Mouse (Mus musculus) gastrocnemius, adult 2 months (tissue): ENCODE measurements at regions not wholly inside any gene's neighbourhood (a gene's known extent, or its start where the extent isn't known, plus 50 kb on each side); places are given as distances from the start of the nearest gene placed in this dataset.
A peak's percentile ranks its signal among the peaks of the same experiment; 100 is the strongest.

Source experiments
- DNase-seq: peaks from one replicate; pipeline ENCODE4 v3.0.0; 2022
- H3K27ac ChIP-seq: fragments of 200-600 bp; 2 replicates; pipeline ENCODE4 v1.8.1; 2022; ENCODE audit warnings: mild to moderate bottlenecking
- H3K4me3 ChIP-seq: fragments of 200-600 bp; 2 replicates; pipeline ENCODE4 v1.8.1; 2022; ENCODE audit warnings: mild to moderate bottlenecking, moderate library complexity
- CTCF ChIP-seq: fragments of 200-600 bp; IDR thresholded peaks from 2 replicates; pipeline ENCODE4 v1.8.1; 2022; ENCODE audit warnings: antibody characterized with exemption, mild to moderate bottlenecking, moderate library complexity
- intact Hi-C: fragments of 180-260 bp; cut with DNase I; formaldehyde crosslinking; loops from one replicate; pipeline ENCODE4 v1.15.1; 2025

DNA sequence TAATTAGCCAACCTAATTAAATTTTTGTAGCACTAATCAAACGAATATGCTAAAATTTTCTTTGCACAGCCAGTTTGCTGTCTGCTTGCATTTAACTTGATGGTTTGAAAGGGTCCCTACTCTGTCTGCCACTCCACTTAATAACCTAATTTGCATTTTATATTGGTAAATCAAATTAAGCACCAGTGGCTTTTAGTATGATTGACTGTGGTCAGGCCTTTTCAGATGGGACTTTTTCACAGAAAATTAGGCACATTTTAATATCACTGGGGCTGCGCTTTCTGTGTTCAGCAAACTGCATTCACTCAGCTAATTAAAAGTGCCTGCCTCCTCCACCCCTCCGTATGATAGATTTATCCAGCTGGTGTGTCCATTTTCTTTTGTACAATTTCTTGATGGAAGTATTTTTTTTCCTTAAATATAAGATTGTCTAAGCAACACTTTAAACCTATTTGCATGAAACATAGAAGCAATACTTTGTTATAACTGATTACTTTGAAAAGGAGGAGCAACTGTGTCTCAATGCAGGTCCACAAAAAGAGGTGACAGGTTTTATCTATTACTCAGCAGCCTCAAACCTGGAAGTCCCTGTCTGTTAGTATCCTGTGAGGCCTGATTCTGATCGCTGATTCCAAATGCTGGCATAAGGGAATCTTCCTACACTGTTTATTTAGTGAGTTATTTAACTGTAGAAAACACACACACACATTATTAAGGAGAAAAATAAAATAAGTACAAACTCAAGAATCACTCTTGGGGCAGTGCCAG, 221.8 kb downstream of the Isl1 start:
- no peak for DNase-seq
- no peak for TF ChIP-seq CTCF
- Histone ChIP-seq H3K27ac (no peak overlapping the region), H3K4me3 (no peak overlapping the region)
- intact Hi-C loops, result no loop called here

DNA sequence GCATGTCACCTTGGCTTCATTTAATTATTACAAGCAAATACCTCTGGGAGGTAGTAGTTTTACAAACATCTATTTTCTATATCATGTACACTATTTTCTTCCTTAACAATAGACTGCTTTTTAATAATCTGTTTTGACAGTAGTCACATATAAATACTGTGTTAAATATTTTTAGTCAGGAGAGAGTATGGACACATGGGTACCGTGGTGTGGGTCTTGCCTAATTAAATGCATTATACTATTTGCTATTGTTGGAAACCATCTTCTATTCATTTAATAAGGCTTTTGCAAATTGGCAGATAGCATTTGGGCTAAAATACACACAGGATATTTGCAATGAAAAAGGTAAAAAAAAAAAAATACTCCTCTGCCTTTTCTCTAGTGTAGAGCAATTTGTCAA, 222.3 kb downstream of the Isl1 start:
- no peak for TF ChIP-seq CTCF
- Histone ChIP-seq H3K27ac (no peak overlapping the region), H3K4me3 (no peak overlapping the region)
- intact Hi-C loops, result no loop called here
- DNase-seq, result no peak

DNA sequence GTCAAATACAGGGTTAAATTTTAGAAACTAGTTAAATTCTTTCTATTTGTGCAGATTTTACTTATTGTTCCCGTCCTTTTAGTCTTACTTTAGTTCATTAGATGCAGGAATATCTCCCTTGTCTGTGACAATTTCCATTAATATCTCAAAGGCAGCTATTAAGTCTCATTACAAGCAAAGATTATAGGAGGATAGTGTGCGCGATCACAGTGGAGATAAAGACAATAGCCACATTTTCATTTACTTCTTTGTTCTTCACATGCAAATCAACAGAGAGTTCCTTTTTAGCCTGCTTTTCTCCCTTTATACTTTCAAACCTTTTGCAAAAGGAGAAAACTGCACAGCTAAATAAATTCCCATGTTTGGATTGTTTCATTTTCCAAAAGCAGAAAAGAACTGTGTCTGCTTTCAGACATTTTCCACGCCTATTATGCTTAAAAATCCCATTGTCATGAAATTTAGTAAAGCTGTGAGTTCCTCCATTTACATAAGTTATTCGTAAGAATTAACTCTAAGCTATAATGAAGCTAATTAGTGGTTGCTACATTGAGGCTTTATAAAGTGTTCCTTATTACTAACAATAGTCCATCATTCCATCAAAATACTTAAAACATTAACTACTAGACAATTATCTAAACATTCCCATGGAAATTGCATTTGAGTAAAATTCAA, 252.4 kb downstream of the Isl1 start:
- TF ChIP-seq CTCF, result no peak

DNA sequence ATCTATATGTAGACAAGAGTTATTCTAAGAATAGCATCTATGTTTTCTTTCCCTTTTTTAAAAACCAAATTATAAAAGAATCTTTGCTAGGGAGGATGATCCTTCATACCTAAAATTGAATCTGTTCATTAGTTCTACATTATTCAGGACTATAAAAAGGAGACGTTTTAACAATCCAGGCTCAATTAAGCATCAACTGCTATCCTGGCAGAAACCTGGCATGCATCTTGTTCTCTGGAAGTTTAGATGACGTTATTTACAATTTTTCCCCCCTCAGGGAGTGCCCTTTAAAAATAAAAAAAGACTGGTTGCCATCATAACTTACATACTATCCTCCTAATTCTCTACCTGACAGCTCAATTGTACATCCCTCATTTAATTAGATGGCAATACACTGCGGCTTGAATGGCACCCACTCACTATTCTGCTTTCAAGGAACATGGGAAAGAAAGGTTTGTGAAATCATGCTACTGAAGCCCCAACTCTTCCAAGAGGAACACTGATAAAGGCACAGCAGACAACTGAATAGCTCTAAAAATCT, 253.3 kb downstream of the Isl1 start:
- intact Hi-C loops, result no loop called here
- Histone ChIP-seq H3K27ac (no peak overlapping the region), H3K4me3 (no peak overlapping the region)
- no peak for DNase-seq
- no peak for TF ChIP-seq CTCF

More for the DNA sequence above, 252.4 kb downstream of the Isl1 start:
- Histone ChIP-seq H3K4me3 (no peak overlapping the region), H3K27ac (no peak overlapping the region)
- no peak for DNase-seq
- intact Hi-C loops, result no loop called here

DNA sequence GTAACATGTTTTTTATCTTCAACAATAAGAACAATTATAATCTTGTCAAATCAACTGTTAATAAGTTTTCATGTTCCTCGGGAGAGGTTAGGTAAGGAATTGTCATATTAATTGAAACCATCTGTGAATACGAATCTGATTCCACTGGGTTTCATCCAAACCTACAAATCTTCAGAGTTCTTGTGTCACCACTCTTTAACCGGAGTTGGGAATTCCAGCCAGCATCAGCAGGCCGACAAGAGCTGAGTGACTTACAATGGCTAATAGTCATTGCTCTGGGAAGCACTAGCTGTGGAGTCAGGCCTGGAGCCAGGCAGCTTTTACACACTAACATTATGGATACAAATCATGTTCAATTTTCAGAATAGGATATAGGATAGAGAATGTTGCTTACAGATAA, 273.3 kb downstream of the Isl1 start:
- no peak for TF ChIP-seq CTCF
- intact Hi-C loops, result no loop called here

DNA sequence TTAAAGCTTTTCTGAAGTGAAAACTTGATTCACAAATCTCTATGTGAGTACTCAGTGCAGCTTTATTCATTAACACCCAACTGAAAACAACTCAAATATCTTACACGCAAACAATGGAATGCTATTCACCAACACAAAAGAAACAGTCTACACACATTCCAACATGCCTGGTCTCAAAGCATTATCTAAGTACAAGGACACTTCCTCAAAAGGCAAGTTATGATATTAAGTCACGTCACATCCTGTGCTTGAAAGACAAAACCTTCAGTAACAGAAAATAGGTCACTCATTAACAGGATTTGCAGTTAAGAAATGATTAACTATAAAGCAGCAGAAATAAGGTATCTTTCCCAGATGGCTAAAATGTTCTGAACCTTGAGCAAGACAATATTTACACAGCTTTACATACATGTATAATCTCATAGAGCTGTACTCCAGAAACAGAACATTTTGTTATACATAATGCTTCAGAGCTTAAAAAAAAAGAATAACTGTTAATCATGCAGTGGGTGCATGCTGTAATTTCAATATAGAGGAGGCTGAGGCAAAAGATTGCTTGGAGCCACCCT, 279.3 kb downstream of the Isl1 start:
- Histone ChIP-seq H3K4me3 (no peak overlapping the region), H3K27ac (no peak overlapping the region)
- no peak for DNase-seq
- TF ChIP-seq CTCF, result no peak
- intact Hi-C loops, result no loop called here

More for the DNA sequence above, 273.3 kb downstream of the Isl1 start:
- Histone ChIP-seq H3K4me3 (no peak overlapping the region), H3K27ac (no peak overlapping the region)
- no peak for DNase-seq

DNA sequence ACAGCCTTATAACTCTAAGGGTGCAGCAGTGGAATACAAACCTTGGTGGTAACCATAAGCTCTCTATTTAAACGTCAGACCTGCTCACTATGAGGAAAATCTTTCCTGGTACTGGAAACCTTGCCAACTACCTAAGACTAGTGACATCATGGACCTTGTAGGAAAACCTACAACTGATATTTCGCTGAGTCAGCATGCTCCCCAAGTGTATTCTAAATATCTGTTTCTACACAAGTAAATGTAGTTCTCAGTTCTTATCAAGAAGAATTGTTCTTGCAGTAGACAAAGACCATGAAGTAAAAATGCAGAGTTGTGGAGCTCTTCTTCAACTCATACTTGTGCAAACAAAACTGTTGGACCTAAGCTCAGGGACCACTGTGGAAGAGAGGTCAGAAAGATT, 280.9 kb downstream of the Isl1 start:
- no peak for TF ChIP-seq CTCF

DNA sequence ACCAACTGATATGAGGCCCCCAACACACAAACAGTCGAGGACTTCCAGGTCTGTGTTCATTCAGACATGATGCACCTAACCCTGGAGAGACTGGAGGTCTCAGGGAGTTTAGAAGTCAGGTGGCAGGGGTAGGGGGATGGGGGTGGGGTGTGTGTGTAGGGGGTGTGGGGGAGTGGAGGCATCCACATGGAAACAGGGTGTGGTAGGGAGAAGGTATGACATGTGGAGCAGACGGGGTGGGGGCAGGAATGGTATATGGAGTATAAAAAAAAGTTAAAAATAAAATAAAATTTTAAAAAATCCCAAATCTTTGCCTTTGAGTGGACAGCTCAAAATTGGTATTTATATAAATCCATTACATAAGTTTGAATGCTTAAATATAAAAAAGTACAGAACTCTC, 282.3 kb downstream of the Isl1 start:
- TF ChIP-seq CTCF, result no peak
- Histone ChIP-seq H3K27ac (no peak overlapping the region), H3K4me3 (no peak overlapping the region)
- intact Hi-C loops, result no loop called here
- no peak for DNase-seq

More for the DNA sequence above, 280.9 kb downstream of the Isl1 start:
- H3K27ac ChIP-seq, result no peak overlapping the region
- intact Hi-C loops, result no loop called here
- no peak for DNase-seq
- H3K4me3 ChIP-seq, result no peak overlapping the region

DNA sequence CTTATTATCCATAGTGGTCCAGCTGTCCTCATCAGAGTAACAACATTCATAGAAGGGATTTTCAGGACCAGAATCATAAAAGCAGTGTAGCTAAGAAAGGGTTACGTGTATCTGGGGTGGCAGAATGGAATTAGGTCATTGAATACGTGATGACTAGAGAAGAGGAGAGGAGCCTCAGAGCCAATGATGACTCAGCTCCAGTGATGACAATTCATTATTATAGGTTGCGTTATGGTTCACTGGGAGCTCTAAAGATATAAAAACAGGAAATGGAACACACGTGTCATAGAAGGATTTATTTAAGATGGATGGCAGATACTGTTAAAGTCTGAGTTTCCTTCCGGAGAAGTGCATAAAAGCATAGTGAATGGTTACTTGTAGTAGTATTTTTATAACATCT, 291.6 kb downstream of the Isl1 start:
- intact Hi-C loops, result no loop called here
- DNase-seq, result no peak
- no peak overlapping the region for H3K4me3 ChIP-seq
- no peak for TF ChIP-seq CTCF
- no peak overlapping the region for H3K27ac ChIP-seq

DNA sequence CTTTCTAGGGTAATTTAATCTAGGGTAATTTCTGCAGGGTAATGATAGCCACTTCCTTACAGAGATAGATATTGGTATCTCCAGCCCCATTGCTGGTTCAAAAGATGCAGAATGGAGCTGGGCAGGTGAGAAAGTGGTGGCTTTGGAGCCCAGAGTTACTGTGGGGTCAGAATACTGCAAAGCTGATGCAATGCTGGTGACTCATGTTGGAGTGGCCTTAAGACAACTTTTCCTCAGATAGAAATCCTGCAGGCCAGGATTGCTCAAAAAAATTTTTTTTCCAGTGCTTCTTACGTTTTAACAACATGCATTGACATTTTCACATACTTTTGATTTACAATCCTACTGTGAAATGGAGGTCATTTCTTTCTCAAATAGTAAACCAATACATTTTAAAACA, 305.8 kb downstream of the Isl1 start:
- no peak for DNase-seq
- TF ChIP-seq CTCF, result no peak

DNA sequence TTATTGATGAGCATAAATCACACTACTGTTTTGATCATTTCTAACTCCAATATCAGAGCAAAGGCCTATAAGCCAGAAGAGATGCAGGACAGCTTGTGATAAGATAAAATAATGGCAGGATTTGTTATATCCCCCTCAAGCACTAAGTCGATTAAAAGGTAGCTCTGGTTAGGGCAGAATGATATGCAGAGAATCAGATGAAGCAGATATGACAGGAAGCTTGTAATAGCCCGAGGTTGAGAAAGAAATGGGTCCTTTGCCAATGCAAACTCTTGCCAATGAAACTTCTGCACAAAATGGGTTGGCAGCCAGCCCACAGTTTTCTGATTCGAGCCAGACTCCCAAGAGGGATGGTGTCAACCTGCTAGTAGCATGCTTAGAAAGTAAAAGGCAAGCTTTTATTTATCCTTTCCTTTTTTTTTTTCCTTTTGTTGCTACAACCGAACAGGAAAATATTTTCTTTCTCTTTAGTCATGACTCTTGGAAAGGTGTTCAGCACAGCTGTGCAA, 307.0 kb downstream of the Isl1 start:
- no peak for TF ChIP-seq CTCF
- Histone ChIP-seq H3K27ac (no peak overlapping the region), H3K4me3 (no peak overlapping the region)
- intact Hi-C loops, result no loop called here
- peak; percentile 62 for DNase-seq

More for the DNA sequence above, 305.8 kb downstream of the Isl1 start:
- Histone ChIP-seq H3K4me3 (no peak overlapping the region), H3K27ac (no peak overlapping the region)
- intact Hi-C loops, result no loop called here

DNA sequence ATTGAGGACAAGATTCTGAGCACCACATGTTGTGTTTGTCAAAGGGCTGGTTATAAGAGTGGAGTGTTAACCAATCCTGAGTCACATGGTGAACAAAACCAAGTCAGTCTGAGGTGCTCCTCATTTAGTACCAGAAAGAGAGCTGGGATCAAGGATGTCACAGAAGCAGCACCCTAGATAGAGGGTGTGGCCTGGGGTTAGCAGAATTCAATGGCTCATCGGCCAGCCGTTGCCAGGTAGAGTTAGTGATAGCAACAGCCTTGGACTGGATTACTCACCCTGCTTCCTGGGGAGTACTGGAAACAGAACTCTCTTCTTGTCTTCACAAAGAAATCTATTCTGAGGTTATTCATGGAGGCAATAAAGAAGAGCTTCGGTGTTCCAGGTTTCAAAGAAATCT, 318.9 kb downstream of the Isl1 start:
- Histone ChIP-seq H3K27ac (no peak overlapping the region), H3K4me3 (no peak overlapping the region)
- intact Hi-C loops, result no loop called here
- no peak for TF ChIP-seq CTCF
- DNase-seq, result no peak

DNA sequence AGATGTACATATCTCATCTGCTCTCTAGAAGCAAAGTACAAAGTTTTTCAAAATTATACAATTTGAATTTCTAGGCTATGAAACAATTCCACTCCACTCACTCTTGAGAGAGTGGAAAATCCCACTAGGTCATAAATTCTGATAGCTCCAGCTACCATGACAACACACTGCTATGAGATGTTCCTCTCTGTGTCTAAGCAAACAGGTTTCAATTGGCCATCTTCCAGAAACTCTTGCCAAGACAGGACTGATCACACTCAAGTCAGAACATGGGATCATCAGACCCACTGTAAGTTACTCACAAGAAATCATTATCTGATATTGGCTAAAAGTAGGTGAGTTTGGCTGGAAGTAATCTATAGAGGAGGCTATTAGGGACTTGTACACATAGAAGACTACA, 320.4 kb downstream of the Isl1 start:
- Histone ChIP-seq H3K4me3 (no peak overlapping the region), H3K27ac (no peak overlapping the region)
- intact Hi-C loops, result no loop called here
- no peak for DNase-seq
- no peak for TF ChIP-seq CTCF
